Mouse (Mus musculus): ENCODE results near the gene Ndufb5. TPM values are rescaled to one million over a fixed set of nuclear protein-coding genes. Genes with fewer than 3 reads are reported as not detected.

The Ndufb5 gene
- polyA plus RNA-seq, 1 experiment: 111 TPM

DNA sequence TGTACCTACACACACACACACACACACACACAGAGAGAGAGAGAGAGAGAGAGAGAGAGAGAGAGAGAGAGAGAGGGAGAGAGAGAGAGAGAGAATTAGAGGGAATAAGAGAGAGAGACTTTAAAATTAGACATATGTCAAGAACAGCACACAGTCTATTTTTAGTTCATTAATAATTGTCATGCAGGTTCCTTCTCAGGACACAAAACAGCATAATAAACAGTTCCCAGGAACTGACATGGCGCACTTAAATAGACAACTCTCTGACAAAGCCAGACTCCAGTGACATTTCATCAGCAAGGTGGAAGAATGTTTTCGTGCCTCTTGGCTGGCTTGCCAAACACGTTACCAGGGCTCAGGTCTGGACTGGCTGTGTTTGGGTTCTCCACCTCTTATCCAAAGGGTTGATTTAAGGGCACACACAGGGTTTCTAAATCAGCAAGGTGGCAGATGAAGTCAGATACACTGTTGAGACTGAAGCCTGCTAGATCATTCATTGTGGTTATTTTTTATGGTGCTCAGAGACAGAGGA, 17.7 kb downstream of the Ndufb5 start:
- DNase-seq: no peak
- H3K4me1 ChIP-seq (ENCODE audit: control insufficient read depth, insufficient read depth, low read length): no peaks in the 10 kb centered on the region
- TF ChIP-seq CTCF (IDR thresholded peaks at IDR 0.05; ENCODE audit: insufficient read depth, low read length) (no peak), POLR2A (IDR thresholded peaks at IDR 0.05; ENCODE audit: borderline replicate concordance, extremely low read depth, low read depth, low read length) (no peak)
- no peak overlapping the region for H3K4me3 ChIP-seq (replicated peaks; ENCODE audit: extremely low read depth, low read depth, low read length)
- 84% methylated on average over 3 of the region's 3 CpGs for WGBS

DNA sequence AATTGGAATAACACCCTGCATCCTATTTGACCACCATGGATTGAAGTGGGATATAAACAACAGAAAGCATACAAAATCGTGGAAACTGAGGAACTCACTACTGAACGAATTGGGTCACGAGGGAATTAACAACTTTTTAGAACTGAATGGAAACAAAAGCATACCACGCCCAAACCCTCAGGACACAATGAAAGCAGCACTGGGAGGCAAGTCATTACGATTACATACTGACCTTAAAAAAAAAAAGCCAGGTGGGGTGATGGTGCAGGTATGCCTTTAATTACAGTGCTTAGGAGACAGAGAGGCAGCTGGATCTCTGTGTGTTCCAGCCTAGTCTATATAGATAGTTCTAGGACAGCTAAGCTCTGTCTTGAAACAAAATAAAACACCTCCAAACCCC, 22.4 kb downstream of the Ndufb5 start:
- Histone ChIP-seq H3K4me3 (replicated peaks; ENCODE audit: extremely low read depth, low read depth, low read length) (no peak overlapping the region), H3K4me1 (ENCODE audit: control insufficient read depth, insufficient read depth, low read length) (no peaks in the 10 kb centered on the region)
- no peak for DNase-seq
- WGBS: 76% methylated on average over 5 of the region's 5 CpGs
- TF ChIP-seq CTCF (IDR thresholded peaks at IDR 0.05; ENCODE audit: insufficient read depth, low read length): no peak
- TF ChIP-seq POLR2A (IDR thresholded peaks at IDR 0.05; ENCODE audit: borderline replicate concordance, extremely low read depth, low read depth, low read length): no peak

DNA sequence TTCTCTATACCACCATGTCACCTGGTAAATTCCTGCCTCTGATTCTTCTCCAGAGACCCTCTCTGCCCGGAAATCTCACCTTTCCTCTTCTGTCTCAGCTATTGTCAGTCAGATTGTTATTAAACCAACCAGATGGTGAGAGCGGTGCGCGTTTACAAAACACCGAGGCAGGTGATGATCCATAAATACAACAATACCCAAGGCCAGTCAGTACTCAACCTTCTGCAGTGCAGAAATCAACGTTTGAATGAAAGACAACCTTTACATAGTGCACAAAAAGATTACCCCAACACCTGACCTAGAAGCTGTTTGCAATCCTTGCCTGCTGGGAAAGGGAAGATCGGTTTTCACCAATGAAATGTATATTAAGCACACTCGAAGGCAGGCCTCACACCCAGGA, 26.2 kb downstream of the Ndufb5 start:
- no peak overlapping the region for H3K4me3 ChIP-seq (replicated peaks; ENCODE audit: extremely low read depth, low read depth, low read length)
- 57% methylated on average over 8 of the region's 8 CpGs for WGBS

DNA sequence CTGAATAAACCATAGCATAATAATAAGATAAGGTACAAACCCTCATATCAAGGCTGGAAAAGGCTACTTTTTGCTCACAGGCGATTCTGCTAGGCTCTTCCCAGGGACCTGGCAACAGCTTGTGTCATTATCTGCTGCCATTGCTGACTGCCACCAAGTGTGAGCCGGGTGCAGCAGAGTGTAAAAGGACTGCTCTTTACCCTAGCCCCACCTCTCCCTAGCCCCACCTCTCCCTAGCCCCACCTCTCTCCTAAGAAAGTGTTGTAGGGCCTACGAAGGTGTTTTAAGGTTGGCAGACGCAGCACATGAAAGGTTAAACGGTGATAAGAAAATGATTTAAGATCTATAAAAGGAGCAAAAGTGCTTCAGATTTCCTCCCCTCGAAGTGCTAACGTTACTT, 27.1 kb downstream of the Ndufb5 start:
- TF ChIP-seq CTCF (IDR thresholded peaks at IDR 0.05; ENCODE audit: insufficient read depth, low read length) (no peak), POLR2A (IDR thresholded peaks at IDR 0.05; ENCODE audit: borderline replicate concordance, extremely low read depth, low read depth, low read length) (no peak)
- no peak for DNase-seq
- H3K4me1 ChIP-seq (ENCODE audit: control insufficient read depth, insufficient read depth, low read length): no peaks in the 10 kb centered on the region
- 46% methylated on average over 7 of the region's 7 CpGs for WGBS
- no peak overlapping the region for H3K4me3 ChIP-seq (replicated peaks; ENCODE audit: extremely low read depth, low read depth, low read length)

More for the DNA sequence above, 26.2 kb downstream of the Ndufb5 start:
- H3K4me1 ChIP-seq (ENCODE audit: control insufficient read depth, insufficient read depth, low read length): no peaks in the 10 kb centered on the region
- TF ChIP-seq POLR2A (IDR thresholded peaks at IDR 0.05; ENCODE audit: borderline replicate concordance, extremely low read depth, low read depth, low read length) (no peak), CTCF (IDR thresholded peaks at IDR 0.05; ENCODE audit: insufficient read depth, low read length) (no peak)
- no peak for DNase-seq

DNA sequence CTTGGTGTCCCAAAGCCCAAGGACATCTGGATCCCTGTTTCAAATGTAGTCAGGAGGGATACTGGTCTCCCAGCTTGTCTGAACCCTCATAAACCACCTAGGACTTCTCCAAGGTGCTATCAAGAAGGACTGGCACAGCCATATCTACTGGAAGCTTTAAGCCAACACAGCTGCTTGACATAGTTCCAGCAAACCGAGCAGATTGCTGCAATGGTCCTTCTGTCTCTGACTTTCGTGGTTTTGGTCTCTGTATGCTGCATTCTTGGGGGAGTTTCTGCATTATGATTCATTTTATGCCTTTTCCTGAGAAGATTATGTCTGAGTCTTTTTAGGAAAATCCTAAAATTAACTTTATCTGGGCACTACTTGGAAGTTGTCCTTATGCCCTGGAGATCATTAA, 34.0 kb downstream of the Ndufb5 start:
- TF ChIP-seq POLR2A (IDR thresholded peaks at IDR 0.05; ENCODE audit: borderline replicate concordance, extremely low read depth, low read depth, low read length) (no peak), CTCF (IDR thresholded peaks at IDR 0.05; ENCODE audit: insufficient read depth, low read length) (no peak)
- Histone ChIP-seq H3K4me1 (ENCODE audit: control insufficient read depth, insufficient read depth, low read length) (no peaks in the 10 kb centered on the region), H3K4me3 (replicated peaks; ENCODE audit: extremely low read depth, low read depth, low read length) (no peak overlapping the region)
- DNase-seq: no peak
- 62% methylated on average over 2 of the region's 2 CpGs for WGBS

Other genes starting within 250 kb of the Ndufb5 start
- gene Kcnmb3, start 244.8 kb upstream of the Ndufb5 start, polyA plus RNA-seq (2012; rRNA removed): 0.08 TPM in 1 of 2 replicates, not detected in the other
- gene Zfp639, start 226.7 kb upstream of the Ndufb5 start, polyA plus RNA-seq (2012; rRNA removed): 21.6 and 33.8 TPM in 2 replicates
- 8.0 and 12.4 TPM in 2 replicates for gene Mfn1, start 207.5 kb upstream of the Ndufb5 start, polyA plus RNA-seq (2012; rRNA removed)
- gene Gnb4, start 120.4 kb upstream of the Ndufb5 start, polyA plus RNA-seq (2012; rRNA removed): 34.9 and 52.8 TPM in 2 replicates
- gene Actl6a, start 30.7 kb upstream of the Ndufb5 start, polyA plus RNA-seq (2012; rRNA removed): 13.6 and 18.9 TPM in 2 replicates
- gene Mrpl47, start 615 bp downstream of the Ndufb5 start, polyA plus RNA-seq (2012; rRNA removed): 1.2 and 2.0 TPM in 2 replicates
- 3.3 and 5.5 TPM in 2 replicates for gene Usp13, start 80.6 kb downstream of the Ndufb5 start, polyA plus RNA-seq (2012; rRNA removed)

Data from lung, adult 2 months (tissue).